Mouse (Mus musculus) ES-E14 (cell line): Measurements from ENCODE around the gene Lim2.

Source experiments
- CHD2 ChIP-seq: IDR thresholded peaks from 2 replicates; pipeline ENCODE4 v1.6.1; 2014; ENCODE audit warnings: mild to moderate bottlenecking, low read depth, low read length, inconsistent platforms
- HCFC1 ChIP-seq: IDR thresholded peaks from 2 replicates; pipeline ENCODE4 v1.6.1; 2012; ENCODE audit warnings: low read length, inconsistent platforms, borderline replicate concordance; ENCODE audit not compliant: insufficient read depth
- ZC3H11A ChIP-seq: IDR thresholded peaks from 2 replicates; pipeline ENCODE4 v1.6.1; 2012; ENCODE audit warnings: low read depth, mild to moderate bottlenecking, inconsistent platforms, low read length, borderline replicate concordance
- ZNF384 ChIP-seq: IDR thresholded peaks from 2 replicates; pipeline ENCODE4 v1.6.1; 2012; ENCODE audit warnings: low read depth, low read length, inconsistent platforms

DNA sequence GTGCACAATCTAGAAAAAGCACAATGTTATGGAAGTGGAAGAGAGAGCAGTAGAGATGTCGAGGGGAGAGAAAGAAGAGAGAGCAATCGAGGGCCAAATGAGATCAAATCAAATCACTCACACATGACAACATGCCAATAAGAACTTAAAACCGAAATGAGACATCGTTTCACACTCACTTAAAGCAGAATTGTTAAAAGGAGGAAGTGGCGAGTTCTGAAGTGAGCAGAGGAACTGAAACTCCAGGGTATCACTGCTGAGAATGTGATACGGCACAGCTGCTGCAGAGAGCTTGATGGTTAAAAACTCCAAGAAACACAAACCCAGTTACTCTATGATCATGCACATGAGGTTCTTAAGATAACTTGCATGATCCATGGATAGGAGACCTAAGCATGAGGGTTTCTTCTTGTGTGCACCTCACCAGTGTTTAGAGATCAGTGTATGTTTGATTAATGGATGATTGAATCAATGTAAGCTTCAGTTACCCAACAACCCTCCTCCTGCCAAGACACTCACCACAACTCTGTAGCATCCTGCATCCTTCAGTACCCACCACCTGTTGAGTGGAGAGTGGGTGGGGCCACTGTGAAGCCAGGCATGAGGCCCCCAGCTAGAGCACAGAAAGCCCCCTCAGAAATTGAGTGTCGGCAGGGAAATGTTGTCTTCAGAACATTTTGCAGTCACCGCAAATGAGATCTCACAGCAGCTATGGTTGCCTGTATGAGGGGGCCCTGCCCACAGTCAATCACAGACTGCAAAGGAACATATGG is 34.9 kb upstream of the Lim2 start:
- TF ChIP-seq CHD2 (no peak), HCFC1 (no peak), ZNF384 (no peak), ZC3H11A (no peak)
